Mouse (Mus musculus) C2C12 (cell line): Measurements from ENCODE around the gene Serhl. TPM values are rescaled to one million over a fixed set of nuclear protein-coding genes. Genes with fewer than 3 reads are reported as not detected.
A peak's percentile ranks its signal among the peaks of the same experiment; 100 is the strongest.

Experiments used
- H3K27me3 ChIP-seq: one replicate; pipeline ENCODE4 v1.6.1; 2011; ENCODE audit not compliant: control insufficient read depth, insufficient read depth, insufficient read length
- H3K36me3 ChIP-seq: one replicate; pipeline ENCODE4 v1.6.1; 2011; ENCODE audit not compliant: control insufficient read depth, insufficient read depth
- H3K4me3 ChIP-seq: one replicate; pipeline ENCODE4 v1.5.1; 2011; ENCODE audit warnings: mild to moderate bottlenecking, control low read depth; ENCODE audit not compliant: poor library complexity, insufficient read depth, severe bottlenecking
- H3K79me2 ChIP-seq: one replicate; pipeline ENCODE4 v1.6.1; 2011; ENCODE audit not compliant: control insufficient read depth, insufficient read depth
- H3K79me3 ChIP-seq: one replicate; pipeline ENCODE4 v1.6.1; 2011; ENCODE audit warnings: low read depth, control low read depth
- H3ac ChIP-seq: one replicate; pipeline ENCODE3; 2011; ENCODE audit warnings: low read depth; ENCODE audit not compliant: control insufficient read depth, insufficient read length
- CEBPB ChIP-seq: IDR thresholded peaks from one replicate; pipeline ENCODE4 v1.6.1; 2011; ENCODE audit warnings: low read depth, mild to moderate bottlenecking, control low read depth, moderate library complexity
- CTCF ChIP-seq: IDR thresholded peaks from one replicate; pipeline ENCODE4 v1.5.1; 2011; ENCODE audit not compliant: control insufficient read depth, insufficient read depth, insufficient read length
- FOSL1 ChIP-seq: IDR thresholded peaks from one replicate; pipeline ENCODE4 v1.8.0; 2011; ENCODE audit warnings: mild to moderate bottlenecking, low read length; ENCODE audit not compliant: poor library complexity, insufficient read depth, severe bottlenecking
- MAX ChIP-seq: IDR thresholded peaks from one replicate; pipeline ENCODE4 v1.6.1; 2011; ENCODE audit warnings: mild to moderate bottlenecking, control low read depth
- MYOD1 ChIP-seq: IDR thresholded peaks from one replicate; pipeline ENCODE4 v1.6.1; 2011; ENCODE audit warnings: low read depth; ENCODE audit not compliant: control insufficient read depth, insufficient read length
- MYOG ChIP-seq: IDR thresholded peaks from one replicate; pipeline ENCODE4 v1.6.1; 2011; ENCODE audit not compliant: control insufficient read depth, insufficient read length; ENCODE audit errors: extremely low read depth
- USF1 ChIP-seq: IDR thresholded peaks from one replicate; pipeline ENCODE4 v1.6.1; 2011; ENCODE audit warnings: low read depth, mild to moderate bottlenecking, control low read depth, moderate library complexity
- polyA plus RNA-seq: library from polyadenylated mRNA; unstranded; fragments of >200 nt; fragmentation: generic; extraction: Trizol; gene quantifications from one replicate; pipeline ENCODE4 v1.2.1, GENCODE M21; 2012; ENCODE audit warnings: missing spikeins

The Serhl gene
- polyA plus RNA-seq, 1 experiment: 17.8 TPM

DNA sequence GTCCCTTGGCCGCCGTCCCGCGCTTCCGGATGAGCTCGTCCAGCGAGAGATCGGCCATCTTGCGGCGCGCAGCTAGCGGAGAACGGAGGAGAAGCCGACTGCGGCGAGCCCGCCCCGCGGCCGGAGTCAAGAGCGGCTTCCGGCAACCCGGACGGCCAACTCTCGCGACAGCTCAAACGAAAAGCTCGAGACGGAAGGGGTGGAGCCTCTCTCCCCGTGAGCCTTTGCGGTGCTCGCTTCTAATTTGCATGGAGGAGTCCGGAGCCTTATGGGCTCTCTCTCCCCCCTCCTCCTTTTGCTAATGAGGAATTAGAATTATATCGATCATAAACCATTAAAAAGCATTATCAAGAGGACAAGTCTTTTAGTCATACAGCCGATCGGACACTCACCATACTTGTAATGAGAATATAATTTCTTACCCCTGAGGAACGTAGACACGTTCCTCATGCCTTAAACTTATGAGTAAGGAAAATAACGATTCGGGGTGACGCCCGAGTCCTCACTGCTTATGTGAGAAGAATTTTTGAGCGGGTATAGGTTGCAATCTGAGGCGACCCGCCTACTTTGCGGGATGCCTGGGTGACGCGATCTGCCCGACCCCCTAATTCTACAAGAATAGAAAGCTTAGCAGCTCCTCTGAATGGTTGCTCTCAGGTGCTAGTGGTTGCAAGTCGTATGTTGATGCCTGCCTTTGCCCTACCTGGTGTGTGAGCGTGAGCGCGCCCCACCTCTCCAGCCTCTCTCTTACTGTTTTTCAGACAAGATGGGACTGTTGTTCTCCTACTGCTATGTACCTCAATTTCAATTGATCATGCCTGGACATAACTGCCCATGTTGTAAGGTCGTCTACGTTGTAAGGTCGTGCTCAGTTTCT, 60.1 kb downstream of the Serhl start, which contains the start of gene Poldip3:
TSS of gene Poldip3 (minus strand) at position 189 of the 877 bp plus-strand sequence.
- peaks cover 43% of the 10 kb centered on the region for H3K79me3 ChIP-seq
- H3ac ChIP-seq: peak within 1 kb of the TSS; percentile 100
- peak; percentile 86 for TF ChIP-seq CEBPB
- no peak for TF ChIP-seq MYOG
- TF ChIP-seq CTCF: no peak
- no peak for TF ChIP-seq FOSL1
- TF ChIP-seq MYOD1: peak; percentile 10
- TF ChIP-seq USF1: peak; percentile 3
- peak; percentile 88 for TF ChIP-seq MAX
- H3K79me2 ChIP-seq: peaks cover 47% of the 10 kb centered on the region
- no peaks in the 10 kb centered on the region for H3K27me3 ChIP-seq
- H3K4me3 ChIP-seq: peak within 1 kb of the TSS; percentile 87
- peaks cover 51% of the 10 kb centered on the region for H3K36me3 ChIP-seq

- H3K79me3 ChIP-seq: peaks cover 37% of the 10 kb centered on the region
- H3K79me2 ChIP-seq: peaks cover 40% of the 10 kb centered on the region
- no peak for TF ChIP-seq CTCF
- no peak for TF ChIP-seq CEBPB
- TF ChIP-seq MYOD1: no peak
- TF ChIP-seq MAX: no peak
- TF ChIP-seq USF1: no peak
- no peak for TF ChIP-seq MYOG
- TF ChIP-seq FOSL1: no peak
- H3K27me3 ChIP-seq: no peaks in the 10 kb centered on the region
- H3K36me3 ChIP-seq: peaks cover 47% of the 10 kb centered on the region
- H3K4me3 ChIP-seq: no peak overlapping the region
- H3ac ChIP-seq: no peak overlapping the region
These were observed 60.8 kb downstream of the Serhl start for GRCm38 (mm10) chr15:83150073-83150442.

GRCm38 (mm10) chr15:83150694-83151093, 61.4 kb downstream of the Serhl start:
- Histone ChIP-seq H3K79me3 (peaks cover 31% of the 10 kb centered on the region), H3K27me3 (no peaks in the 10 kb centered on the region), H3ac (no peak overlapping the region), H3K79me2 (peaks cover 38% of the 10 kb centered on the region), H3K36me3 (peaks cover 45% of the 10 kb centered on the region), H3K4me3 (no peak overlapping the region)
- TF ChIP-seq MYOG: no peak
- no peak for TF ChIP-seq CEBPB
- no peak for TF ChIP-seq FOSL1
- TF ChIP-seq USF1: no peak
- no peak for TF ChIP-seq MAX
- TF ChIP-seq MYOD1: no peak
- TF ChIP-seq CTCF: no peak

DNA sequence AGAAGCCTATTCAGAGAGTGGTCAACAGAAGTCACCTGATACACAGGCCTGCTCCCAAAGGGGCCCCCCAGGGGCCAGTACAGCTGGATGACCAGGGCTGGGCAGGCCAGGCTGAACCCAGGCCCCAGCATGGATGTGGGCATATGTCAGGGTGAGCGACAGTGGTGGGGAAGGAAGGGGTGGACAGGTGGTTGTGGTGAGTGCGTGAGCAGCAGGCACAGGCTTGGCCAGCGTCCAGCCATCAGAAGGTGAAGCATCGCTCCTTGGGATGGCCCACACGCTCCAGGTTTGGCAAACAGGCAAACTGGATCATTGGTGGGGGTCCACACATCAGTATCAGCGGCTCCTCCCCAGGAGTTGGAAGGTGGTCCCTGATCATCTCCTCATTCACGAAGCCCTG, 65.0 kb downstream of the Serhl start:
- H3ac ChIP-seq: no peak overlapping the region
- peaks cover 50% of the 10 kb centered on the region for H3K36me3 ChIP-seq
- H3K4me3 ChIP-seq: no peak overlapping the region
- H3K27me3 ChIP-seq: no peaks in the 10 kb centered on the region
- TF ChIP-seq MYOD1: no peak
- no peak for TF ChIP-seq MYOG
- no peak for TF ChIP-seq CEBPB
- no peak for TF ChIP-seq MAX
- TF ChIP-seq FOSL1: no peak
- TF ChIP-seq USF1: no peak
- no peak for TF ChIP-seq CTCF
- H3K79me2 ChIP-seq: peaks cover 8% of the 10 kb centered on the region
- H3K79me3 ChIP-seq: peaks cover 2% of the 10 kb centered on the region

GRCm38 (mm10) chr15:83155672-83156419, 66.5 kb downstream of the Serhl start:
- peak overlapping the region; percentile 22 for H3ac ChIP-seq
- TF ChIP-seq MAX: no peak
- TF ChIP-seq CEBPB: no peak
- TF ChIP-seq FOSL1: no peak
- no peak for TF ChIP-seq CTCF
- no peak for TF ChIP-seq USF1
- no peak for TF ChIP-seq MYOD1
- TF ChIP-seq MYOG: no peak
- peaks cover 8% of the 10 kb centered on the region for H3K79me2 ChIP-seq
- peaks cover 2% of the 10 kb centered on the region for H3K79me3 ChIP-seq
- no peaks in the 10 kb centered on the region for H3K27me3 ChIP-seq
- no peak overlapping the region for H3K4me3 ChIP-seq
- peaks cover 65% of the 10 kb centered on the region for H3K36me3 ChIP-seq
